Mouse (Mus musculus): ENCODE data around the gene Ccdc28b.

Ccdc28b gene

DNA sequence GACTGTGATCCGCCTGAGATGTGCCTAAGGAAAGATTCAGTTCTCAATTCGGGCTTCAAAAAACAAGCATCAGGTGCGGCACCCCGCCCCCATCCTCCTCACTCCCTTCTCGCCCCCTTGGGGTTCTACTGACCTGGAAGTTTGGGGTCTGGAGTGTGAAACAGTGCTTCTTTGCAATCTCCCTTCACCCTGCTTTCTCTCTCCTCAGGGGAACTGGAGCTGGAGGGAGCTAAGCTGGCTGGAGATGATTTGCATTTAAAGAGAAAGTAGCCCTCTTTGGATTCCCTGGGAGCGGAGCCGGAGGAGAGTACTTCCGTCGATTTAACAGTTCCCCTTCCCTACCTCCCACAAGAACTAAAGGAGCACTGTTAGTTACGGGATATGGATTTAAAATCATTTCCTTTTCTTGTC, at the start of gene Ccdc28b:
TSS of gene Ccdc28b (minus strand) at position 267 of the 411 bp plus-strand sequence.
- peak; percentile 62 for DNase-seq

DNA sequence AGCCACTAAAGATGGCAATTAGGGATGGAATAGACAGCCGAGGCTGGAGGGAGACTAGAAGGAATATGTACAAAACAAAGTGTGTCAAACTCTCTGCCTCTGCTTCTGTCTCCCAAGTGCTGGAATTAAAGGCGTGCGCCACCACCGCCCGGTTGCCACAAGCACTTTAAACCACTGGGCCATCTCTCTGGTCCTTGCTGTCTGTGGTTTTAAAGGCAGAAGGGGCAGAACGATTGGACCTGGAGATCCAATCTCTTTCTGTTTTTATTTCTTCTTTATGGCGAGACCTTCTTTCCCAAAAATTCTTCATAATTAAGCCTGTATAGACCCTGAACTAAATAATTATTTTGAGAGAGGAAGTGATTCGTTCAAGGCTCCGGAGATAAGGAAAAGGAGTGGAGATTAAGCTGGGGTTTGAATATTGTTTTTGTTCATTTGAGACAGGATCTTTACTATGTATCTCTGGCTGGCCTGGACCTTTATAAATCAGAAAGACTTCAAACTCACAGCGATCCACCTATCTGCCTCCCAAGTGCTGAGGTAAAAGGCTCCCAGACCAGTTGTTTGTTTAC, 49.2 kb upstream of the Ccdc28b start:
- no peak for DNase-seq

DNA sequence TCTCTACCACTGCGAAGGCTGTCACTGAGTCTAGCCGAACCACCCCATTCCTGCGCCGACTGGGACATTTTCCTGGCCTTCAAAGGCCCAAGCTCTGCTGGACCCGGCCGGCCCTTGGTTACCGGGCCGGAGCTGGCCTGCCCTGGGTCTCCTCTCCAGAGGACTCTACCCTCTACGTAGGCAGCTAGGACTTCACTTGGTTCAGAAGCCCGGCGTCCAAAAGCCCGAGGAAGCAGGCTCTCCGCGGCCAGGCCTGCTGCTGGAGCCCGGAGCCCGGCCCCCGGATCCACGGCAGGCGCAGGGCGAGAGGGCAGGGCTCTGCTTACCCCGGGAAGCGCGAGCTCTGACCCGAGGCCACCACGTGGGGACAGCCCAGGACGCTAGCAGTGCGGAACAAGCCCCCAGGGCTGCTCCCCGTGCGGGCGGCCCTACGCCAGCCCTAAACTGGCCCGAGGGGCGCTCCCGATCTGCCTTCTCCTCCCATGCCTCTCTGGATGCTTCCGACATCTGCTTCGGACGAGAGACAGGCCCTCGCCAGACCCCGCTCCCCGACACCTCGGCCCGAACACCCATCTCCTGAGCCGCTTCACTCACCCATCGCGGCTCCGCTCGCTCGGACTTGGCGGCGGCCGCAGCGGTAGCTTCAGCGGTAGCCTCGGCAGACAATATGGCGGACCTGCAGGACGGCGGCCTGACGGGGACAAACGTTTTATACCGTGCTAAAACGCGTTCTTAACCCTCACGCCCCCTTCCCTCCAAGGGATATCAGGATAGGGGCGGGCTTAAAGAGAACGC, 48.5 kb upstream of the Ccdc28b start, which contains the start of gene Kpna6:
TSS of gene Kpna6 (minus strand) at position 685 of the 795 bp plus-strand sequence.
- DNase-seq, result peak; percentile 93

DNA sequence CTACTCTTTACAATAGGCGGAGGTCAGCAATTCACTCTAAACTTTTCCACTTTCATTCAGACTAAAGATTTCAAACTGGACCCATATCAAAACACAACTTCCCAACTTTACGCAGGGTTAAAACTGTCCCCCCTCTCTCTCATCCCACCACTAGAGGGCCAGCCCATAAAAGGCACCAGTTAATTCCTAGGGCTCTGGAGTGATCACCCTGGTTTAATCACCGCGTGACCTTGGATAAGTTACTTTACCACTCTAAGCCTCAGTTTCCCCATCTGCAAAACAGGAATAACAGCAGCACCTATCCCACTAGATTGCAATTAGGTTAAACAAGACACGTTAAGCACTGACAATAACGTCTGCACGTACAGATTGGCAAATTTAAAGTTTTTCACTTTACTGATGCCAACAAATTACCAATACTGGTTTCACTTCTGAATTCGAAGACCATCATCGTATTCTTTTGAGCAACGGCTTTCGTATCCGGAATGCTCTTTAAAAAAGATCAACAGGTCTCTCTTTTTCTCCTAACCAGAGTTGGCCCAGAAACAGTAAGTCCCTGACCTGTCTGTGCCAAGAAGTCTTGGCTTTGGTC, 47.8 kb upstream of the Ccdc28b start:
- peak; percentile 73 for DNase-seq

DNA sequence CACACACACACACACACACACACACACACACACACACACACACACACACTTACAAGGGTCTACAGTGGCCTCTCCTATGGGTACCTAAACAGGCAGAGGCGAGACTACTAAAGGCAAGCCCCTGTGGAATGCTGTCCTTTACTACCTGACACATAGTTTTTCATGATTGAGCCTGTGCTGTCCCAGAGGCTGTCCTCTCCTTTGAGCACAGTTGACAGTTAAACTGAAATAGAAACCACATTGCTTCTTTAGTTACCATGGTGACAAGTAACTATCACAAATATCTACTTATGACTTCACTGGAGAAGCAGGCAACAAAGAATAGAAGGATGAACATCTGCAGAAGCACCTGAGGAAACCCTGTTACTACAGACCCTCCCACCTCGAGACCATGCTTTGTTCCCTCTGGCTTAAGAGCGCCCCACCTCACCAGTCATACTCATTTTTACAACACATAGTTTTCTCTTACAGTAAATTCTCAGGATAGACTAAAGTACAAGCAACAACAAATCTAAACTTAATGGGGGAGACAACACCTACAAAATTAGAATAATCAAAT, 38.6 kb upstream of the Ccdc28b start:
- DNase-seq, result no peak

DNA sequence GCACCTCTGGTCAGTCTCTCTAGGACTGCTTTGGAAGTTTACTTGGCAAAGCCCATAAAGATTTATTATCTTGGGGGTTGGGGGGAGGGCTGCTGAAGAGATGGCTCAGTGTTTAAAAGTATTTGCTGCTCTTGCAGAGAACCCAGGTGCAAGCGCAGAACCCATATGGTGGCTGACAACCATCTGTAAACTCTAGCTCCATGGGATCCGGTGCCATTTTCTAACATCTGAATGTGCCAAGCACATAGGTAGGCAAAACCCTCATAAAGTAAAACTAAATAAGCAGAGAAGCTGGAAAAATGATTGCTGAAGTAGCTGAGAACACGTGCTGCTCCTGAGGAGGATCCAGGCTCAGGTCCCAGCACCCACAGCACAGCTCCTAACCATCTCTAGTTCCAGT, 37.8 kb upstream of the Ccdc28b start:
- DNase-seq, result no peak

DNA sequence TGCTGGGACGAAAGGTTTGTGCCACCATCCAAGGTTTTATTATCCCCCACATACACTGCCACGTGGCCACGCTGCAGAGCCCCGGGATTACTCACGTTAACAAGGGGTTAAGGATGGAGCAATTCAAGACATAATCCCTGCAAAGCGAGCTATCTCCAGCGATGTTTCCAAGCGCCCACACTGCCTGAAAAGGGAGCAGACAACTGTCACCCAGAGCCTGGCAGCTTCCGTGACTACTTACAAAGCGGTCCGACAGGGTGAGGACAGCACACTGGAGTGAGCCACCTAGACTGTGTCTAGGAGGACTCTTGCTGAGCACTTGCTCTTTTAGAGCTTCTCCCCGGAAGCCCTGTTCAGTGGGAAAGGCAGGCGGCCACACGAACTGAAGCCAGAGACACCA, 31.0 kb upstream of the Ccdc28b start:
- no peak for DNase-seq

DNA sequence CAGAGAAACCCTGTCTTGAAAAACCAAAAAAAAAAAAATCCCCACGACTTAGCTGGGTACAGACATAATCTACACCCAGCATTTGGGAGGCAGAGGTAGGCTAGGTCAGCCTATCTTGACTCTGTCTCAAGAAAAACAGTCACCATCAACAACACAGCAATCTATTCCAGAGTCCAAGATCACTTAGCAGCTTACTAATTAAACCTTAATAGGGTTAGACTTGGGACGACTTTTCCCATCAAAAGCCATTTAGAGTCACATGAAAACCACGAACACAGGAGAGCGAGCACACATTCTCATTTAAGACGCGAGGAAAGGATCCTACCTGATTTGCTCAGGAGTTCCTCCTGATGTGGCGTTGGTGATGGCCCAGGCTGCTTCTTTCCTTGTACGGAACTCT, 26.6 kb upstream of the Ccdc28b start:
- DNase-seq, result no peak

DNA sequence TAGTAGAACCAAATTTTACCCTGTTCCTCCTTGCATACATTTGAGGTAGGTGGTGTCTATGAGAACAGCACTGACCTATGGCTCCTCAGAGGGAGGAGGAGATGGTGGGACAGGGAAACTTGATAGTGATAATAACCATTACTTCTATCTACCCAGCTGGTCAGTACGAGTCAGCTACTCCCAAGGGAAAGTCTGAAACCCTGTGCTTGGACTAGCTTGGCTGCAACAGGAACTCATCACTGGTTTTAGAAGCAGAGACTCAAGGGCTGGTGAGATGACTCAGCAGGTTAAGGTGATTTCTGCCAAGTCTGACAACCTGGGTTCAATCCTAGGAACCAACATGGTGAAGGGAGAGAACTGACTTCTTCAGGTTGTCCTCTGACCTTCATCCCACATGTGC, 24.9 kb upstream of the Ccdc28b start:
- no peak for DNase-seq

DNA sequence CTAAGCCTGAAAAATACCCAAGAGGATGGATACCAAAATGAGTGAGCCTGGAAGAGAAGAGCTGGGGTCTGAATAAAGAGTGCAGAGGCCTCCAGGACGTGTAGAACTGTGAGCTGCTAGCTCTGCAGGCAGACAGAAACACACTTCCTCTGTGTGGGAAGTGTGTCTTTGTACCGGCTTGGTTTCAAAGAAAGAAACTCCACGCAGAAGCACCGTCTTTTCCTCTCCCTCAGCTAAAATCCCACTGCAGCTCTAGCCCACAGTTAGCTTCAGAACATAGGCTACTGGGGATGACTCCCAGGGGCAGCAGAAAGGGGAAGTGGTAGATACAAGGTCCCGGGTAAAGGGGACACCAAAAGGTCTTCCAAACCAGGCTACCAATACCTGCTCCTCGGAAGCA, 21.5 kb upstream of the Ccdc28b start:
- DNase-seq, result no peak

DNA sequence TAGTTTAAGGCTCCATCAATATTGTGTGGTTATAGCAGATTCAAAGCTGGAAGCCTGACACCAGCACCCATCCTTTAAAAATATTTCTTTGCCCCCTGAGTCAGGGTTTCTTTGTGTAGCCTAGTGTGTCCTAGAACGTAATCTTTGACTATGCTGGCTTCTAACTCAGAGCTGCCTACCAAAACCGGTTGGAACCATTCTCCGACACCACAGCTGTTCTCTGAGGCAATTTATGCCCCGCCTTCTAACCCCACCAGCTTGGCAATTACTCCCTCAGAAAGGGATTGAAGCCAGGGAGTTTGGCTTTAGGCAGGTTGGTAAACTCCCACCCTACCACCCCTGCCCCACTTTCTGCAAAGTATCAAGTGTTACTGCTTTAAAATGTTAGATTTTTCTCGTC, 18.0 kb upstream of the Ccdc28b start:
- DNase-seq, result peak; percentile 36

DNA sequence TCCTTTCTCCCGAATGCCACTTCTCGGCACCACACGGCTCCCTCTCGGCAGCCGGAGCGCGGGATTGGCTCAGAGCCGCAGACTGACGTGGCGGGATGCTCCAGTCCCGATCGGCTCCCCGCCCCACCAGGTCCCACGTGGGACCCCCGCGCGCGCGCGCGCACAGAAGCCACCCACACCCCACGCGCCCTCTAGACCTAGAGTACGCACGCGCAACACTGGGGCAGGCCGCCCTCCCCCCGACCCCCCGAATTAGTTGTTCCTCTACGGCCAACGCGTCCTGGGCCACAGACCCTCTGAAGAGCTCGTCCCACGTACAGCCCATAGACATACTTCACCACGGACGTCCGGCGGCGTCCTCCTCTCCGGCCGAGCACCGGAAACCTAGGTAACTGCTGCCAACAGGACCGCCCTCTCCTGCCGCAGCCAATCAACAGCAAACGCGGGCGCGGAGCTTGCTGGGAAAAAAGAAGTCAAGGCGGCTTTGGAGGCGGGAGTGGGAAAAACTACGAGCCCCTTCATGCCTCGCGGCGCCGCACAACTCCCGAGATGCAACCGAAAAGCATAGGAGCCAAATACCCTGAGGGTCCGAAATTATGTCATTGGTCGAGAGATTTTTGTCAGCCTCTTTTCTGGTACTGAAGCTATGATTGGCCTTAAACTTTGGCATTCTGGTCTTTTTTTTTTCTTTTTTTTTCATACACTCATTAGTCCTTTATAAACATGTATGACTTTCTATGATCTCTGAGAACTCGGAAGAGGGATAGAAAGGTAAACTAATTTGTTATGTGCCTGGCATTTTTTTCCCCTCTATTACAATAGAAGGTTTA, 17.1 kb upstream of the Ccdc28b start, which contains the start of gene Txlna:
TSS of gene Txlna (minus strand) at position 428 of the 830 bp plus-strand sequence.
- DNase-seq, result peak; percentile 98

DNA sequence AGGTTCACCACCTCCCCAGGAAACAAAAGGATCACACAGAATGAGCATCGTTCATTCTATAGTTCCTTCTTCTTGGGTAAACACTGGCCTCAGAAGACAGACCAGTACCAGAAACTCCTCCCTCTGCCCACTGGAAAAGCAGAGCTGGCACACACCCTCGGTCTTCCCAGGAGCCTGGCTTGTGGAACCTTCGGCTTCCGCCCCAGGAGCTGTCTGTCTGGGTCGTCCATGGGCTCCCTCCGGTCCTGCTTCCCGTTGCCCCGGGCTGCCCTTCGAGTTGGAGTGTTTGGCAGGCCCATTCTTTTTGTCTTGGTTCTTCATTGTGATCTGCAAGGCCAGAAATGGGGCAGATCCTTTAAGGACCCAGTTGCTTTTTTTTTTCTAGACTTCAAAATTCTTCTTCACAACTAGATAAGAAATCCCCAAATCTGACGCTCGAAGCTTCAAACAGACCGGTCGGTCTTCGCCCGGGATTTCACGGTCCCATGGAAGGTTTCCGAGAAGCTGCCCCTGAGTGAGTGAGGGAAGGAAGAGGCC, 16.4 kb upstream of the Ccdc28b start:
- DNase-seq, result peak; percentile 59

DNA sequence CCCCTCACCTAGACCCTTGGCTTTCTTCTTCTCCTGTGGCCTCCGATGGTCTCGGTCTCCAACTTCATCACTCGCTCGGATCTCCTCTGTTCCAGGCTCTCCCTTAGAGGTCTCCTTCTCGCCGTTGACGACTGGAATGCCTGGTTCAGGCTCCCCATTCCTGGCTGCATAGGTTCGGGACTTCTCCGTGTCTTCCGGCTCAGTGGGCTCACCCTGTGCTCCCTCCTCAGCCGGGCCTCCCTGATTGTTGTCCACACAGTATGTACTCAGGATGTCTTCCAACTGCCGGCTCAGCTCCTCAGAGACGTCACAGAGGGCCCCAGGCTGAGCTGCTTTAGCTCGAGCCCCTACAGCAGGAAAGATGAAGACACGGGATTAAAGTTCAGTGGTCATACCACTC, 15.5 kb upstream of the Ccdc28b start:
- DNase-seq, result no peak

DNA sequence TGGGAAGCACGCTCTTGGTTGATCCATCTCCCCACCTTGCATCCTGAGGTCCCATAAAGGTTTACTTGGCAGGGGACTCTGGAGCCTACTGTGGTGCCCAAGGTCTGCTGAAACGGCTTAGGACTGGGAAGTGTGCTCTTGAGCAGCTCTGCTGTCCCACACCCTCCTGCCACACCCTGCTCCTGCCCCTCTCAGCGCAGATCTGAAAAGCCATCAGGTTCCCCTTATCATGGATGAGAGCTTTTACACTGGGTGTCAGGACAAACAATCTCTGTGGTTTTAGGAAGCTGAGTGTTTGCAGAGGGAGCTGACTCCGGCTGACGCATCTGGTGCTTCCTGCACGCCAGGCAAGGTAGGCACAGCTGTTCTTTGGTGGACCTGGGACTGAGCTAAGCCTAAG, 10.1 kb upstream of the Ccdc28b start:
- DNase-seq, result no peak

DNA sequence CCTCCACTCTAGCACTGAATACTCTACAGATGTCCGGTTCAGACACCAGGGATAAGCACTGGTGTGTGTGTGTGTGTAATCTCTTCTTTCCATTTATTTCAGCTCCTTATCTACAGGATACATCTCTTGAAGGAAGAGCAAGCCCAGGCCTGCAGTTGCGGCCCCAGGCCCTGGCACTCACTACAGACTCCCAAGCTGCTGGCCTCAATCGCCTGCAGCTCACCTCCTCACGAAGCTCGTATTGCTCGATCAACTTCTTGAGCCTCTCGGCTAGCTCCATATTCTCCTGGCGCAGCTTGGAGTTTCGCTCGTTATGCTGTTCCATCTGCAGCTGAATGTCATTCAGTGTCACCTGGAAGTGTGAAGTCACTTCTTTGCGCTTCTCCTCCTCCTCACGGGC, 8.1 kb upstream of the Ccdc28b start:
- DNase-seq, result no peak

DNA sequence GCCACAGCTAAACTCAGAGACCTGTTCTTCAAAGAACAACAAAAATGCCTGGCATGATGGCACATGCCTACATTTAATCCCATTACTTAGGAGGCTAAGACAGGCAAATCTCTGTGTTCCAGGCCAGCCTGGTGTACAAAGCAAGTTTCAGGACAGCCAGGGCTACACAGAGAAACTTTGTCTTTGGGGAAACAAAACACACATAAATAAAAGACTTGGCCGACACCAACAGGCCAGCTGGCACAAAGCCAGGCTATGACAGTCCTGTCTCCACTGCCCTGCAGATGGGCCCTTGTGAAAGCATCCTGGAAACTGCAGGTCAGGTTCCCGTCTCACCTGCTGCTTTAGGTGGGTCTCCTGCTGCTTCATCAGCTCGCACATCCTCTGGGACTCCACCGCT, 7.2 kb upstream of the Ccdc28b start:
- DNase-seq, result peak; percentile 63

DNA sequence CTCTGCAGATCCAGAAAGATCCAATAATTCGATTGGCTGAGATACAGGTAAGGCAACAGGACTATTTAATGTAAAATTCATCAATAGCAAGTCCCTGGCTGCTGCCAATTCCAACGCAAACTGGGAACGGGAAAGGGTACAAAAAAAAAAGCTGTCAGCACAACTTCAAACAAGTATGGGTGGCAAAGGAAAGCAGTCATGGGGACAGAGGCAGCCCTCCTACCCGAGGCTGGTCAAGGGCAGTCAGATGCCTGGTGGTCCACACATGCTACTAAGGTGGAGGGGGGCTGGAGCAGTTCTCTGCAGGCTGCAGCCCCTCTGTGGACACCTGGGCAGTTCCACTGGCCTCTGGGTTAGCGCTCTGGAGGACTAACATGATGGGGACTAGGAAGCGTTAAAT, 2.3 kb upstream of the Ccdc28b start:
- DNase-seq, result no peak

DNA sequence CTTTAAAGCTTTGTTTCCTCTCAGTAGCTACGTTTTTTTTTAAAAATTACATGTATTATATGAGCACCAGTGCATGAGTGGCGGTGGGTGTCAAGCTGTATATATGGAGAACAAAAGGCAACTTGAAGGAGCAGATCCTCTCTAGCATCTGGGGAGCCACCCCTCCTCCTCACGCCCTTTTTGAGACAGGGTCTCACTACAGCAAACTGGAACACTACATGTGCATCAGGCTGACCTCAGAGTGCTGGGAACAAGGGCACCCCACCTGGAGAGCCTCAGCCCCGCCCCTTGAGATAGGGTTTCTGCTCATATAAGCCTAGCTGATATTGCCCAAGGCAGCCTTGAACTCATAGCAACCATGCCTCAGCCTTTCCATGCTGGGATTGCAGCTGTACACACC, 1.7 kb upstream of the Ccdc28b start:
- no peak for DNase-seq

DNA sequence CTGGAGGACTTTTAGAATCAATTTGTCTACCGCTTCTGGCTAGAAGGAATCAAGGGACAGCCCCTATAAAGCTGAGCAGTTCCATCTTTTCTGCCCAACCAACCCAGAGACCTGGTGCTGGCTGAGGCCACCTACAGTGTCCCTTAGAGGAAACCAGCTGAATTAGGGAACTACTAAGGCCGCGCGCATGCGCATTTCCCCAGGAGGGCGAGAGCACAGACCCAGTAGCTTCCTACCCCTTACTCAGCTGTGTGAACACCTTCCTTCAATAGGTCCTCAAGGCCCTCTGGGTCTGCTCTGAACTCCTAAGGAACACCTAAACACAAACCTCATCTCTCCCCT, 1.3 kb upstream of the Ccdc28b start:
- DNase-seq, result peak; percentile 60

DNA sequence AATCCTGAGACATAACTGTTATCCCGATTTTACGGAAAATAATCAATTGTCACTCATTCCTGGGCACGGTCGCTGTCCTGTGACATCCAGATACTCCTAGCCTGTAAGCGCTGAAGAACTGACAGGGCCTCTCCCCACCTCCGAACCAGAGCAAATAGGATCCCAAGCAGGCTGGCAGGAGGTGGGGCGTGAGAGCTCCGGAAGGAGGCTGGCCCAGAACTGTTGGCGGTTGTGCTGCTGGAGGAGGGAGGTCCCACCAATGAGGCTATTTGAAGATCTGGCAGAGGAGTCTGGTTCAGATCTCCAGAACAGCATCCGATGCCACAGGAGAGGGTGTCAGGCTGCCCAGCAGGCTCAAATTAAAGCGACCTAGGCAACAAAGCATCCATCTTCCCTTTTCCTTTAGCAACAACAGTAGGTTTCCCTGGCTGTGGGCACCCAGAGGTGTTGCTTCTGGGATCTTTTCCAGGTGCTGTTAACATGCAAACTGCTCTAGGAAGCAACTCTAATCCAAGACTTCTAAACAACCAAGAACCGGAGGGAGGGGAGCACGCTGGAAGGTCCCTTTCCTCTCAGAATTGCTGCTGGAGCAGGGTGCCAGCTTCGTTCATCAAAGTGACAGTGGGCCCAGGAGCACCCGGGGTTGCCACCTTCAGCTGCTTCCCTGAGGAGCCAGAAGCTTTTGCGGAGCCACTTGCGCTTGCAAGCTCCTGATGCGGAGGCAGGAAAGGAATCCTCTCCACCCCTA, 708 bp upstream of the Ccdc28b start:
- DNase-seq, result peak; percentile 91
